Mouse (Mus musculus) erythroblast, embryonic 14.5 days (primary cell): ENCODE results near the gene Ccl22.

Experiments used
- GATA1 ChIP-seq: IDR thresholded peaks from 2 replicates; pipeline ENCODE4 v1.6.1; 2012; ENCODE audit warnings: low read length, inconsistent platforms, mixed read lengths
- TAL1 ChIP-seq: IDR thresholded peaks from 3 replicates; pipeline ENCODE4 v1.6.1; 2012; ENCODE audit warnings: low read length, inconsistent platforms, mixed read lengths

DNA sequence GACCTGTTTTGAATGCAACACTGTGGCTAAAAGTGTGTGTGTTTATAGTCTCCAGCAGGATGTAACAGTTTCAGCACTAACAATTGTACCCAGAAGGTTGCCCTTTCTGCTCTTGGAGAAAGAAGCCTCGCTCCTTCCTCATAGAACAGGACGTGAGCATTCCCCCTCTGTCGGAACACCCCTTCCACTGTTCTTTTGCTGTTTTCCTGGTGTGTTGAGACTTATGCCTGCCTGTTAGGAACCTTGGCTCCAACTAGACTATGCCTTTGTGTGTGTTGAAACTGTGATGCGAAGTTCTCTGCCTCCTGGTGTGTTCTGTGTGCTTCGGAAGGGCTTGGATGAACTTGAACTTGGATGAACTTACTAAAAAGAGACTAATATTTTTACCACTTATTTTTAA lies 19.4 kb upstream of the Ccl22 start:
- TF ChIP-seq TAL1: no peak
- TF ChIP-seq GATA1: no peak
